Comparison of ENCODE assay signal across 15 mouse cellular contexts in the genomic region with DNA sequence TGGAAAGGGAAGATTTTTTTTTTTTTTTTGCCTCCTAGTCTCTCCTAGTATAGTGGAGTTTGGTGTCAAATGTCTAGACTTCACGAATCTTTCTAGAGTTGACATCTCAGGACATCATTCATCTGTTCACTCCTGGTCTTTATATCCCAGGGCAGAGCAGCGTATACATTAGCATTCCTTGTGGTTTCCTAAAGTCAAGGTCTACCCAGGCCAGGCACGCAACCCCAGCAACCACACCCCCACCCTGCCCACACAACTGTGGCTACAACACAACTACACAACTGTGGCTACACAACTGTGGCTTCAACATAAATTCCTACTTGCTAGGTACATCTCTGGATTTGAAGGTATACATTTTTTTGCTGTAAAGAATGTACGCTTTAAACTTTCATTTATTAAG.
"Had no signal": no experiment of that assay in that cellular context is flagged by ENCODE, and none has a peak within 500 bp of the region (broad histone marks: within the 10 kb centered on the region; RNA-seq: fewer than 3 reads in every experiment).

No protein-coding gene starts in this region.

- ATAC-seq: hindbrain, postnatal 0 days; intestine, postnatal 0 days; liver, embryonic 12.5 days; lung, postnatal 0 days had no signal

- H3K9ac ChIP-seq: hindbrain, embryonic 13.5 days; liver, embryonic 12.5 days had no signal

- H3K9me3 ChIP-seq: hindbrain, embryonic 13.5 days; liver, embryonic 12.5 days had no signal

- H3K27me3 ChIP-seq: hindbrain, embryonic 13.5 days; liver, embryonic 12.5 days had no signal

- H3K36me3 ChIP-seq: hindbrain, embryonic 13.5 days; liver, embryonic 12.5 days had no signal

- H3K27ac ChIP-seq: hindbrain, embryonic 13.5 days; hindbrain, postnatal 0 days; layer of hippocampus, adult 2 months; liver, embryonic 12.5 days had no signal

- H3K4me3 ChIP-seq: hindbrain, embryonic 13.5 days; layer of hippocampus, adult 2 months; liver, embryonic 12.5 days had no signal

- DNase-seq: kidney, adult 8-10 months; kidney, postnatal 10 days; kidney, postnatal 4 days; lung, postnatal 4 days; right cerebral cortex, adult 18-20 months; right cerebral cortex, postnatal 25 days; thymus, adult 2 months; thymus, postnatal 25 days had no signal

- H3K4me1 ChIP-seq: hindbrain, embryonic 13.5 days; liver, embryonic 12.5 days had no signal

- H3K4me2 ChIP-seq: hindbrain, embryonic 13.5 days; liver, embryonic 12.5 days; midbrain, embryonic 11.5 days had no signal
